Mouse (Mus musculus) ES-Bruce4 (cell line): ENCODE measurements around the gene Slc30a9.

Source experiments
- CTCF ChIP-seq: IDR thresholded peaks from one replicate; pipeline ENCODE4 v1.8.1; 2011; ENCODE audit warnings: low read depth, low read length
- EP300 ChIP-seq: IDR thresholded peaks from 2 replicates; pipeline ENCODE4 v1.6.1; 2011; ENCODE audit warnings: low read depth, low read length; ENCODE audit not compliant: insufficient read depth
- POLR2A ChIP-seq: IDR thresholded peaks from one replicate; pipeline ENCODE4 v1.8.1; 2011; ENCODE audit warnings: low read length; ENCODE audit not compliant: insufficient read depth

DNA sequence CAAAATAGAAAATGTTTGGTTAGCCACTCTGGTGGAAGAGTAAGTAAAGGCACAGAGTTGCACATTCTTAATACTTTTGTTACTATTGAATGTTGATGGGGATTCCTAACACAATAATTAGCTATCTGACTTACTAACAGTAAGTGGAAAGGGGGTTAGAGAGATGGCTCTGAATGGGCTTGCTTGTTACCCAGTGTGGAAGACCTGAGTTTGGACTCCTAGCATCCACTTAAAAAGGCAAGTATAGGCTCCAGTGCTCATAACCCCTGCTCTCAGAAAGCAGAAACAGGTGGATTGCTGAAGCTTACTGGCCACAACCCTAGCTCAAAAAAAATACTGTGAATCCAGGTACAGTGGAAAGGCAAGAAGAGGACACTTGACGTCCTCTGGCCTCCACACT, 10.6 kb upstream of the Slc30a9 start:
- no peak for TF ChIP-seq CTCF
- TF ChIP-seq EP300, result no peak
- TF ChIP-seq POLR2A, result no peak
